In the genomic region with DNA sequence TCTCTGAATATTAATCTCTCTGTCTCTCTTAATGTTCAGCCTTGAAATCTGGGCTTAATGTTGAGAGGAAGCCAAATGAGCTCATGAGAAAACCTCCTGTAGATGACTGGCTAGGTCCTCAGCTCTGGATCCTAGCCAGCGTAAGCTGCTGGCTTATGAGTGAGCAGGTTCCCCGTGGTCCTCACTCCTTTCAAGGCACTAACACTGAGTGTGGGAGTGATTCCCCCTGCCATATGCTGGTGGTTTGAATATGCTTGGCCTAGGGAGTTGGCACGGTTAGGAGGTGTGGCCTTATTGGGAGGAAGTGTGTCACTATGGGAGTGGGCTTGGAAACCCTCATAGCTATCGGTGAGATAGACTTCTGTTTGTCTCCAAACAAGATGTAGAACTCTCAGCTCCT, we compare ENCODE assay signal across 8 mouse cellular contexts. TPM values are rescaled to one million over a fixed set of nuclear protein-coding genes. Genes with fewer than 3 reads are reported as not detected.
DNase-seq lines count a peak whose midpoint lies in the region; ATAC-seq and TF ChIP-seq lines count a peak whose summit lies in the region.

No protein-coding gene starts in this region.

- H3K9me3 ChIP-seq in hindbrain, embryonic 14.5 days (ENCODE audit: control insufficient read depth, low read length) = no peaks in the 10 kb centered on the region
- H3K9me3 ChIP-seq in hindbrain, embryonic 12.5 days (replicated peaks) = no peaks in the 10 kb centered on the region
- H3K9me3 ChIP-seq in heart, postnatal 0 days (replicated peaks; ENCODE audit: control insufficient read depth, low read length) = no peaks in the 10 kb centered on the region

- H3K4me2 ChIP-seq in hindbrain, embryonic 14.5 days (replicated peaks) = no peak overlapping the region
- no peak overlapping the region for H3K4me2 ChIP-seq in hindbrain, embryonic 12.5 days (replicated peaks)
- no peak overlapping the region for H3K4me2 ChIP-seq in heart, postnatal 0 days (ENCODE audit: low read depth, low read length)

- no peak overlapping the region for H3K27ac ChIP-seq in hindbrain, embryonic 14.5 days
- no peak overlapping the region for H3K27ac ChIP-seq in hindbrain, embryonic 12.5 days
- H3K27ac ChIP-seq in heart, postnatal 0 days (ENCODE audit: low read depth) = peak overlapping the region; percentile 60

- H3K4me1 ChIP-seq in hindbrain, embryonic 14.5 days (replicated peaks; ENCODE audit: control insufficient read depth, insufficient read depth, low read length) = 0 out of 2 replicates have a peak, but pooled peaks cover 12% of the 10 kb centered on the region
- peaks cover 12% of the 10 kb centered on the region for H3K4me1 ChIP-seq in hindbrain, embryonic 12.5 days
- H3K4me1 ChIP-seq in heart, postnatal 0 days (ENCODE audit: control insufficient read depth, insufficient read depth) = peaks cover 28% of the 10 kb centered on the region

- WGBS in hindbrain, embryonic 14.5 days = 72% methylated on average over 4 of the region's 4 CpGs
- WGBS in hindbrain, embryonic 12.5 days = 75% methylated on average over 4 of the region's 4 CpGs
- WGBS in heart, postnatal 0 days = 28% methylated on average over 4 of the region's 4 CpGs

- no peaks in the 10 kb centered on the region for H3K36me3 ChIP-seq in hindbrain, embryonic 14.5 days (replicated peaks; ENCODE audit: control insufficient read depth, insufficient read depth)
- H3K36me3 ChIP-seq in hindbrain, embryonic 12.5 days = no peaks in the 10 kb centered on the region
- 0 out of 2 replicates have a peak, but pooled peaks cover 4% of the 10 kb centered on the region for H3K36me3 ChIP-seq in heart, postnatal 0 days (replicated peaks; ENCODE audit: control insufficient read depth, insufficient read depth, low read length)

- H3K27me3 ChIP-seq in hindbrain, embryonic 14.5 days (ENCODE audit: control insufficient read depth, insufficient read depth, low read length) = no peaks in the 10 kb centered on the region
- H3K27me3 ChIP-seq in hindbrain, embryonic 12.5 days = no peaks in the 10 kb centered on the region
- no peaks in the 10 kb centered on the region for H3K27me3 ChIP-seq in heart, postnatal 0 days (ENCODE audit: control insufficient read depth, insufficient read depth, low read length)

- peak; percentile 59; the same call in 1 of the 2 replicates for ATAC-seq in hindbrain, embryonic 14.5 days (ENCODE audit: low FRiP score)
- ATAC-seq in hindbrain, embryonic 12.5 days (ENCODE audit: low FRiP score) = no peak
- ATAC-seq in heart, postnatal 0 days (ENCODE audit: insufficient read depth, low read depth) = peak; percentile 62; the same call in 1 of the 2 replicates

- no peak overlapping the region for H3K4me3 ChIP-seq in hindbrain, embryonic 14.5 days (replicated peaks; ENCODE audit: low read length)
- H3K4me3 ChIP-seq in hindbrain, embryonic 12.5 days = no peak overlapping the region
- H3K4me3 ChIP-seq in heart, postnatal 0 days (ENCODE audit: low read depth, low read length) = no peak overlapping the region

- TF ChIP-seq EP300 in heart, postnatal 0 days (IDR thresholded peaks at IDR 0.05; ENCODE audit: low read depth) = no peak

- DNase-seq in hindbrain, embryonic 14.5 days (ENCODE audit: low spot score) = no peak
- DNase-seq in Muller cell, postnatal 12 days (ENCODE audit: inconsistent ontology term) = peak; percentile 30
- peak; percentile 88 for DNase-seq in brain, adult 2 months (ENCODE audit: low read depth, low spot score)
- peak; percentile 55 for DNase-seq in heart, postnatal 0 days (ENCODE audit: low spot score)
- no peak for DNase-seq in ovary, postnatal 14 days (ENCODE audit: low spot score)
- no peak for DNase-seq in kidney, postnatal 4 days
- DNase-seq in kidney, adult 11 months = no peak

- H3K9ac ChIP-seq in hindbrain, embryonic 14.5 days = no peak overlapping the region
- H3K9ac ChIP-seq in hindbrain, embryonic 12.5 days = no peak overlapping the region
- H3K9ac ChIP-seq in heart, postnatal 0 days (replicated peaks; ENCODE audit: low read depth, low read length) = no peak overlapping the region

- TF ChIP-seq CTCF in heart, postnatal 0 days (IDR thresholded peaks at IDR 0.05; ENCODE audit: low read depth) = no peak

RNA-seq across cellular contexts. Expression of gene Dyrk1a, which starts 55.1 kb away (rescaled TPM):
- 12.8 and 14.0 TPM in 2 replicates for polyA plus RNA-seq in hindbrain, embryonic 14.5 days (2014; fragmentation: Nextera tagmentation; extraction: Ambion mirVana)
- 9.3 and 9.9 TPM in 2 replicates for polyA plus RNA-seq in hindbrain, embryonic 12.5 days (2016; fragmentation: Nextera tagmentation; extraction: Ambion mirVana)
- 55.2 and 90.3 TPM in 2 replicates for total RNA-seq in heart, postnatal 0 days (2014; rRNA removed; ENCODE audit: low replicate concordance)
- polyA plus RNA-seq in heart, postnatal 0 days (2015; fragmentation: Nextera tagmentation; extraction: Ambion mirVana) = 6.9 and 7.7 TPM in 2 replicates

Comparison
In these comparisons a context has a peak if more than half of its experiments do, and no peak if none do; other contexts are left out.
1. DNase-seq: peak in Muller cell, postnatal 12 days (single experiment), brain, adult 2 months (single experiment) and heart, postnatal 0 days (single experiment); none in hindbrain, embryonic 14.5 days (single experiment), ovary, postnatal 14 days (single experiment), kidney, postnatal 4 days (0 of 2) and kidney, adult 11 months (single experiment).